Mouse (Mus musculus) neural tube, postnatal 0 days (tissue): ENCODE results near the gene Hspb6. TPM values are rescaled to one million over a fixed set of nuclear protein-coding genes. Genes with fewer than 3 reads are reported as not detected.

Experiments
- microRNA-seq: library from miRNA; unstranded; fragments of <30 nt; microRNA quantifications from one replicate; pipeline ENCODE4, GENCODE M21; 2016
- polyA plus RNA-seq: library from polyadenylated mRNA; unstranded; fragments of >200 nt; fragmentation: Nextera tagmentation; extraction: Ambion mirVana; gene quantifications from 2 replicates; pipeline ENCODE4 v1.2.1, GENCODE M21; 2015

Hspb6 gene
- 19.0 and 20.8 TPM in 2 replicates for polyA plus RNA-seq

GRCm38 (mm10) chr7:30552102-30553020 lies at the start of gene Hspb6, which contains the start of gene Proser3:
TSS of gene Hspb6 (plus strand) at chr7:30552178.
TSS of gene Proser3 (minus strand) at chr7:30552299.

GRCm38 (mm10) chr7:30534633-30535577 lies 17.1 kb upstream of the Hspb6 start, which contains the start of gene Arhgap33:
TSS of gene Arhgap33 (minus strand) at chr7:30535060.

GRCm38 (mm10) chr7:30559443-30559954 lies 7.5 kb downstream of the Hspb6 start, which contains the start of gene Lin37:
TSS of gene Lin37 (minus strand) at chr7:30559838.

GRCm38 (mm10) chr7:30563117-30563905 lies 11.3 kb downstream of the Hspb6 start, which contains the start of the genes U2af1l4, Gm49396 and Psenen:
TSS of gene U2af1l4 (plus strand) at chr7:30563301.
TSS of gene Gm49396 (plus strand) at chr7:30563344.
TSS of gene Psenen (minus strand) at chr7:30563627.

GRCm38 (mm10) chr7:30564970-30565571 lies 13.1 kb downstream of the Hspb6 start, which contains the start of gene Igflr1:
TSS of gene Igflr1 (plus strand) at chr7:30565427.

GRCm38 (mm10) chr7:30588676-30589434 lies 36.9 kb downstream of the Hspb6 start, which contains the start of gene Kmt2b:
TSS of gene Kmt2b (minus strand) at chr7:30588726.

GRCm38 (mm10) chr7:30598786-30599185 lies 46.8 kb downstream of the Hspb6 start, which contains the start of gene Zbtb32:
TSS of gene Zbtb32 (minus strand) at chr7:30598909.

Small RNA genes lying within 50 kb of the gene (microRNA-seq; reads per million reads assigned to microRNA genes)
- 0.87 reads per million for gene Gm38670
- gene Mir3569 = not detected

Other genes with a start within 250 kb of the Hspb6 start
- 129 and 146 TPM in 2 replicates for gene Alkbh6, start 243.5 kb upstream of the Hspb6 start, polyA plus RNA-seq
- 12.1 and 14.5 TPM in 2 replicates for gene Syne4, start 237.4 kb upstream of the Hspb6 start, polyA plus RNA-seq
- not detected in 2 replicates for gene E130208F15Rik, start 230.4 kb upstream of the Hspb6 start, polyA plus RNA-seq
- 20.0 and 20.8 TPM in 2 replicates for gene Sdhaf1, start 228.3 kb upstream of the Hspb6 start, polyA plus RNA-seq
- 17.5 and 17.7 TPM in 2 replicates for gene Lrfn3, start 189.4 kb upstream of the Hspb6 start, polyA plus RNA-seq
- gene Tyrobp, start 138.4 kb upstream of the Hspb6 start, polyA plus RNA-seq = 65.9 and 77.3 TPM in 2 replicates
- gene Hcst, start 132.3 kb upstream of the Hspb6 start, polyA plus RNA-seq = 0.81 and 1.1 TPM in 2 replicates
- gene Nfkbid, start 130.4 kb upstream of the Hspb6 start, polyA plus RNA-seq = 2.8 and 3.3 TPM in 2 replicates
- 663 and 695 TPM in 2 replicates for gene Aplp1, start 106.6 kb upstream of the Hspb6 start, polyA plus RNA-seq
- 0.46 and 0.90 TPM in 2 replicates for gene Kirrel2, start 94.5 kb upstream of the Hspb6 start, polyA plus RNA-seq
- 0.06 and 0.13 TPM in 2 replicates for gene Nphs1, start 93.9 kb upstream of the Hspb6 start, polyA plus RNA-seq
- gene Prodh2, start 58.6 kb upstream of the Hspb6 start, polyA plus RNA-seq = 0.43 TPM in 1 of 2 replicates, not detected in the other
- 45.5 and 62.8 TPM in 2 replicates for gene Arhgap33, start 17.1 kb upstream of the Hspb6 start, polyA plus RNA-seq
- 3.0 and 4.7 TPM in 2 replicates for gene Proser3, start 121 bp downstream of the Hspb6 start, polyA plus RNA-seq
- gene Lin37, start 7.7 kb downstream of the Hspb6 start, polyA plus RNA-seq = 51.7 and 55.9 TPM in 2 replicates
- 102 and 106 TPM in 2 replicates for gene U2af1l4, start 11.1 kb downstream of the Hspb6 start, polyA plus RNA-seq
- 6.7 and 8.0 TPM in 2 replicates for gene Gm49396, start 11.2 kb downstream of the Hspb6 start, polyA plus RNA-seq
- 161 and 167 TPM in 2 replicates for gene Psenen, start 11.4 kb downstream of the Hspb6 start, polyA plus RNA-seq
- gene Igflr1, start 13.2 kb downstream of the Hspb6 start, polyA plus RNA-seq = 1.6 and 4.3 TPM in 2 replicates
- 5.3 and 8.5 TPM in 2 replicates for gene Kmt2b, start 36.5 kb downstream of the Hspb6 start, polyA plus RNA-seq
- gene Zbtb32, start 46.7 kb downstream of the Hspb6 start, polyA plus RNA-seq = 0.20 and 0.44 TPM in 2 replicates
- gene Upk1a, start 60.7 kb downstream of the Hspb6 start, polyA plus RNA-seq = 0.31 and 0.53 TPM in 2 replicates
- gene Cox6b1, start 74.0 kb downstream of the Hspb6 start, polyA plus RNA-seq = 1,537 and 1,621 TPM in 2 replicates
- gene Etv2, start 83.7 kb downstream of the Hspb6 start, polyA plus RNA-seq = 0.14 TPM in 1 of 2 replicates, not detected in the other
- 120 and 125 TPM in 2 replicates for gene Rbm42, start 98.1 kb downstream of the Hspb6 start, polyA plus RNA-seq
- 16.8 and 18.2 TPM in 2 replicates for gene Haus5, start 112.8 kb downstream of the Hspb6 start, polyA plus RNA-seq
- gene Pmis2, start 119.4 kb downstream of the Hspb6 start, polyA plus RNA-seq = not detected in 2 replicates
- gene 2200002J24Rik, start 146.7 kb downstream of the Hspb6 start, polyA plus RNA-seq = not detected in 2 replicates
- 6.1 and 6.3 TPM in 2 replicates for gene Atp4a, start 160.0 kb downstream of the Hspb6 start, polyA plus RNA-seq
- 359 and 361 TPM in 2 replicates for gene Tmem147, start 177.4 kb downstream of the Hspb6 start, polyA plus RNA-seq
- gene Gapdhs, start 191.5 kb downstream of the Hspb6 start, polyA plus RNA-seq = 0.43 and 0.98 TPM in 2 replicates
- gene Sbsn, start 199.3 kb downstream of the Hspb6 start, polyA plus RNA-seq = 3.3 and 3.7 TPM in 2 replicates
- 5.9 and 7.8 TPM in 2 replicates for gene Dmkn, start 211.6 kb downstream of the Hspb6 start, polyA plus RNA-seq
- gene Krtdap, start 235.7 kb downstream of the Hspb6 start, polyA plus RNA-seq = 7.9 and 15.2 TPM in 2 replicates